Comparison of ENCODE assay signal across 11 mouse cellular contexts in genomic region chr3:89295685-89296230, GRCm38 (mm10). TPM values are rescaled to one million over a fixed set of nuclear protein-coding genes. Genes with fewer than 3 reads are reported as not detected.
"Had no signal": no experiment of that assay in that cellular context is flagged by ENCODE, and none has a peak within 500 bp of the region (broad histone marks: within the 10 kb centered on the region; RNA-seq: fewer than 3 reads in every experiment).

No protein-coding gene starts in this region.

- H3K9ac ChIP-seq: limb, embryonic 12.5 days had no signal

- H3K27ac ChIP-seq: limb, embryonic 12.5 days had no signal

- H3K4me3 ChIP-seq: limb, embryonic 12.5 days had no signal

- DNase-seq: kidney, adult 18-20 months; kidney, postnatal 10 days; kidney, postnatal 4 days; right cerebral cortex, adult 18-20 months; right cerebral cortex, postnatal 25 days; spleen, adult 18-20 months; thymus, postnatal 36 days had no signal

- ATAC-seq: hindbrain, embryonic 16.5 days; inflammation-experienced regulatory T-cells, adult 6 months had no signal

- H3K27me3 ChIP-seq: limb, embryonic 12.5 days had no signal

- H3K36me3 ChIP-seq: limb, embryonic 12.5 days had no signal

RNA-seq across cellular contexts. Expression of gene Efna1, which starts 14.8 kb away (rescaled TPM):
- polyA plus RNA-seq: inflammation-experienced regulatory T-cells, adult 6 months had no signal

RNA-seq across cellular contexts. Expression of gene Efna3, which starts 27.0 kb away (rescaled TPM):
- total RNA-seq: megakaryocyte progenitor cell, adult 5-6 weeks had no signal
- polyA plus RNA-seq: inflammation-experienced regulatory T-cells, adult 6 months had no signal
